Mouse (Mus musculus): ENCODE results near the gene Ppp2r1b.

DNA sequence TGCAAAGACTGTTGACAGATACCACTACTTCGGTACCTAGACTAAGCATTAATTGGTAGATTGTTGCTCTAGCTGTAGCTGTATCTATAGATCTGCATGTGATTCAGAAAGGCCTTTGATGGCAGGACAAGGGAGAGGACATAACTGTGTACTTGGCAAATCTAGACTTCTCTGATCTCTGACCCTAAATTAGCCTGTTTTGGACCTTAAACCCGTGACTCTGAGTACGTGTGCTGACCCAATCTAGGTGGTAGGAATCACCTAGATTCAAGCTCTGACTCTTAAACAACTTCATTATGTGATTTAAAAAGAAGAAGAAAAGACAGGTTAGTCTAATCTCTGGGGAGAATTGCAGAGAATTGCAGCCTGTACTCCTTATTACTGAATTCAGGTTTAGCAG, at the start of gene Ppp2r1b:
- TF ChIP-seq POLR2A (IDR thresholded peaks at IDR 0.05; ENCODE audit: insufficient read length, low read depth) (no peak), USF1 (IDR thresholded peaks at IDR 0.05; ENCODE audit: low read depth) (no peak), E2F4 (IDR thresholded peaks at IDR 0.05; ENCODE audit: insufficient read depth) (no peak), MAX (IDR thresholded peaks at IDR 0.05; ENCODE audit: low read depth) (no peak), MYOD1 (IDR thresholded peaks at IDR 0.05; ENCODE audit: control insufficient read depth in 1 of 3, insufficient read length in 2 of 3, low read depth in 2 of 3) (no peak)
